Mouse (Mus musculus) kidney, postnatal 0 days (tissue): ENCODE data around the gene Vps33b. TPM values are rescaled to one million over a fixed set of nuclear protein-coding genes. Genes with fewer than 3 reads are reported as not detected.
A peak's percentile ranks its signal among the peaks of the same experiment; 100 is the strongest.

ENCODE experiments used
- ATAC-seq: fragments of 200-750 bp; cut with Nextera tagmentation; replicated peaks from 2 replicates; pipeline ENCODE4 v1.8.0; 2017; ENCODE audit warnings: low read depth, moderate number of reproducible peaks, moderate TSS enrichment, moderate library complexity; ENCODE audit not compliant: low FRiP score
- DNase-seq: peaks from one replicate; pipeline ENCODE4 v3.0.0-alpha.2; 2016; ENCODE audit warnings: low spot score
- H3K27ac ChIP-seq: fragments of 300-500 bp; sonication (generic); 2 replicates; pipeline ENCODE4 v1.5.1; 2014; ENCODE audit warnings: mild to moderate bottlenecking
- H3K27me3 ChIP-seq: fragments of 300-500 bp; sonication (generic); 2 replicates; pipeline ENCODE4 v1.6.1; 2014; ENCODE audit warnings: low read length, mixed read lengths; ENCODE audit not compliant: insufficient read depth
- H3K36me3 ChIP-seq: fragments of 300-500 bp; sonication (generic); 2 replicates; pipeline ENCODE4 v1.6.1; 2014; ENCODE audit warnings: low read length, mixed read lengths; ENCODE audit not compliant: insufficient read depth
- H3K4me1 ChIP-seq: fragments of 300-500 bp; sonication (generic); replicated peaks from 2 replicates; pipeline ENCODE4 v1.6.1; 2014; ENCODE audit warnings: antibody characterized with exemption, low read length, mixed read lengths; ENCODE audit not compliant: insufficient read depth
- H3K4me2 ChIP-seq: fragments of 300-500 bp; sonication (generic); 2 replicates; pipeline ENCODE4 v1.6.1; 2014; ENCODE audit warnings: mild to moderate bottlenecking, low read length, moderate library complexity, mixed read lengths
- H3K4me3 ChIP-seq: fragments of 300-500 bp; sonication (generic); replicated peaks from 2 replicates; pipeline ENCODE4 v1.5.1; 2014; ENCODE audit warnings: low read depth, low read length
- H3K9ac ChIP-seq: fragments of 300-500 bp; sonication (generic); 2 replicates; pipeline ENCODE4 v1.6.1; 2014; ENCODE audit warnings: low read depth, low read length
- H3K9me3 ChIP-seq: fragments of 300-500 bp; sonication (generic); replicated peaks from 2 replicates; pipeline ENCODE4 v1.6.1; 2016; ENCODE audit warnings: low read length, inconsistent platforms, mixed read lengths
- CTCF ChIP-seq: IDR thresholded peaks from 2 replicates; pipeline ENCODE4 v1.5.1; 2016; ENCODE audit warnings: antibody characterized with exemption, low read depth, mild to moderate bottlenecking, moderate library complexity
- WGBS: fragments of 180-500 bp; shearing (Covaris S2); extraction: QIAGEN DNeasy Blood & Tissue Kit; methylation state at CpG from one replicate; pipeline ENCODE4 v1.1.7; 2014; 5-methylcytosine and 5-hydroxymethylcytosine counted together
- polyA plus RNA-seq: library from polyadenylated mRNA; unstranded; fragments of >200 nt; fragmentation: Nextera tagmentation; extraction: Ambion mirVana; gene quantifications from 2 replicates; pipeline ENCODE4 v1.2.1, GENCODE M21; 2015

Vps33b gene
- polyA plus RNA-seq, 1 experiment from 2014 or later: 4.9 TPM

- TF ChIP-seq CTCF: no peak
- H3K9me3 ChIP-seq: no peaks in the 10 kb centered on the region
- H3K4me3 ChIP-seq: no peak overlapping the region
- no peak overlapping the region for H3K4me2 ChIP-seq
- H3K4me1 ChIP-seq: no peaks in the 10 kb centered on the region
- no peaks in the 10 kb centered on the region for H3K27me3 ChIP-seq
- DNase-seq: no peak
- WGBS: 87% methylated on average over 10 of the region's 10 CpGs
- H3K9ac ChIP-seq: no peak overlapping the region
- H3K36me3 ChIP-seq: peaks cover 54% of the 10 kb centered on the region
- ATAC-seq: no peak
- no peak overlapping the region for H3K27ac ChIP-seq
Observed at GRCm38 (mm10) chr7:80280032-80280431, 10.6 kb downstream of the Vps33b start.

GRCm38 (mm10) chr7:80280998-80281397, 11.5 kb downstream of the Vps33b start:
- H3K4me1 ChIP-seq: no peaks in the 10 kb centered on the region
- 91% methylated on average over 2 of the region's 2 CpGs for WGBS
- H3K4me3 ChIP-seq: no peak overlapping the region
- H3K9ac ChIP-seq: no peak overlapping the region
- DNase-seq: no peak
- ATAC-seq: no peak
- H3K9me3 ChIP-seq: no peaks in the 10 kb centered on the region
- no peak overlapping the region for H3K27ac ChIP-seq
- H3K36me3 ChIP-seq: peaks cover 56% of the 10 kb centered on the region
- H3K4me2 ChIP-seq: no peak overlapping the region
- no peaks in the 10 kb centered on the region for H3K27me3 ChIP-seq
- TF ChIP-seq CTCF: peak; percentile 46; the same call in 1 of the 2 replicates

- Histone ChIP-seq H3K4me1 (no peaks in the 10 kb centered on the region), H3K27me3 (no peaks in the 10 kb centered on the region), H3K27ac (no peak overlapping the region), H3K4me3 (no peak overlapping the region), H3K36me3 (peaks cover 54% of the 10 kb centered on the region), H3K9me3 (no peaks in the 10 kb centered on the region), H3K9ac (no peak overlapping the region), H3K4me2 (no peak overlapping the region)
- DNase-seq (no peak), ATAC-seq (no peak)
- 93% methylated on average over 3 of the region's 3 CpGs for WGBS
- no peak for TF ChIP-seq CTCF
Observed at GRCm38 (mm10) chr7:80281646-80282045, 12.2 kb downstream of the Vps33b start.

GRCm38 (mm10) chr7:80283226-80283918, 13.9 kb downstream of the Vps33b start:
- peaks cover 55% of the 10 kb centered on the region for H3K36me3 ChIP-seq

GRCm38 (mm10) chr7:80284391-80284790, 14.9 kb downstream of the Vps33b start:
- H3K4me1 ChIP-seq: no peaks in the 10 kb centered on the region
- no peak for DNase-seq
- no peaks in the 10 kb centered on the region for H3K9me3 ChIP-seq
- no peaks in the 10 kb centered on the region for H3K27me3 ChIP-seq
- no peak overlapping the region for H3K4me2 ChIP-seq
- no peak overlapping the region for H3K27ac ChIP-seq
- TF ChIP-seq CTCF: no peak
- no peak overlapping the region for H3K4me3 ChIP-seq
- no peak for ATAC-seq
- 71% methylated on average over 5 of the region's 5 CpGs for WGBS
- peaks cover 48% of the 10 kb centered on the region for H3K36me3 ChIP-seq
- no peak overlapping the region for H3K9ac ChIP-seq

More at GRCm38 (mm10) chr7:80283226-80283918, 13.9 kb downstream of the Vps33b start:
- H3K4me3 ChIP-seq: no peak overlapping the region
- H3K9ac ChIP-seq: no peak overlapping the region
- no peak overlapping the region for H3K27ac ChIP-seq
- 92% methylated on average over 3 of the region's 3 CpGs for WGBS
- no peak for TF ChIP-seq CTCF
- no peak overlapping the region for H3K4me2 ChIP-seq
- ATAC-seq (no peak), DNase-seq (no peak)
- no peaks in the 10 kb centered on the region for H3K4me1 ChIP-seq
- H3K27me3 ChIP-seq: no peaks in the 10 kb centered on the region
- H3K9me3 ChIP-seq: no peaks in the 10 kb centered on the region

GRCm38 (mm10) chr7:80285725-80286124, 16.3 kb downstream of the Vps33b start:
- DNase-seq: no peak
- no peak for ATAC-seq
- Histone ChIP-seq H3K27me3 (no peaks in the 10 kb centered on the region), H3K9ac (no peak overlapping the region), H3K36me3 (peaks cover 43% of the 10 kb centered on the region), H3K4me3 (no peak overlapping the region), H3K4me2 (no peak overlapping the region), H3K27ac (no peak overlapping the region), H3K4me1 (no peaks in the 10 kb centered on the region), H3K9me3 (no peaks in the 10 kb centered on the region)
- TF ChIP-seq CTCF: no peak
- 92% methylated on average over 6 of the region's 6 CpGs for WGBS

GRCm38 (mm10) chr7:80287736-80288135, 18.3 kb downstream of the Vps33b start:
- H3K9me3 ChIP-seq: no peaks in the 10 kb centered on the region
- no peak overlapping the region for H3K4me3 ChIP-seq
- no peak overlapping the region for H3K27ac ChIP-seq
- no peak overlapping the region for H3K9ac ChIP-seq
- no peaks in the 10 kb centered on the region for H3K4me1 ChIP-seq
- no peak for TF ChIP-seq CTCF
- H3K36me3 ChIP-seq: peaks cover 43% of the 10 kb centered on the region
- 75% methylated on average over 10 of the region's 10 CpGs for WGBS
- H3K27me3 ChIP-seq: no peaks in the 10 kb centered on the region
- DNase-seq (no peak), ATAC-seq (no peak)
- no peak overlapping the region for H3K4me2 ChIP-seq
